Mouse (Mus musculus) fibroblast of lung, adult 2 months (primary cell): ENCODE data around the gene Rgs9.
"Not testable (repeated sequence)": the region's sequence is repeated elsewhere in the genome, so short reads cannot be mapped to it uniquely, and the experiment has no call there.

Experiments used
- DNase-seq: peaks from one replicate; pipeline ENCODE4 v3.0.0-alpha.2; 2011; ENCODE audit warnings: low read depth

The Rgs9 gene

DNA sequence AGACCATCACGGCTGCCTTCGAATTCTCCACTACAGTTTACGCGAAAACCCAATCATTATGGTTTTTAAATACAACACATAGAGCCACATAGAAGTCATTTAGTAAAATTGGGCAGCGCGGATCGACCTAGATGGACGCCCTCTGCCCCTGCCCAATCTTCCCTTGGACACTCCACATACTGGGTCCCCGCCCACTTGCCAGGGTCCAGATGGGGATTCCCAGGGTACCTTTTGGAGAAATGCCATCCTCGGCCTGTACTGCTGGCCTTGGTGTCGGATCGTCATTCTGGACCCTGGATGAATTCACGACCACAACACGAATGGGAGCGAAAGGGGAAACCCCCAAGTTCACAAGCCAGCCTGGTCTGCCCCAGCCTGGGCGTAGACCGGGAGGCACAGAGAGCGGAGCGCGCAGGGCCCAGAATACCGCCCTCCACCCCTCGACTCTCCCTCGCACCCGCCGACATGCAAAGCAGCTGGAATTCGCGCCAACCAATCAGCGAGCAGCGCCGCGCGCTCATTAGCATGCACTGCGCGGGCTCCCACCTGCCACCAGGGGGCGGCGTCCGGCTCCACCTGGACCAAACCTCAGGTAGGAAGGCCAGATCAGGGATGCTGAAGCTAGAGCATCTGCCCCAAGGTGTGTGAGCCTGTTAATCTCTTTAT, at the start of gene Rgs9:
Rgs9 (minus strand) TSS at position 420 of the 666 bp plus-strand sequence.
- peak; percentile 15 for DNase-seq

GRCm38 (mm10) chr11:109347242-109347959, 49.5 kb upstream of the Rgs9 start:
- peak; percentile 60 for DNase-seq

GRCm38 (mm10) chr11:109343991-109344599, 46.2 kb upstream of the Rgs9 start:
- DNase-seq, result peak; percentile 61

GRCm38 (mm10) chr11:109343558-109343957, 45.6 kb upstream of the Rgs9 start:
- no peak for DNase-seq

DNA sequence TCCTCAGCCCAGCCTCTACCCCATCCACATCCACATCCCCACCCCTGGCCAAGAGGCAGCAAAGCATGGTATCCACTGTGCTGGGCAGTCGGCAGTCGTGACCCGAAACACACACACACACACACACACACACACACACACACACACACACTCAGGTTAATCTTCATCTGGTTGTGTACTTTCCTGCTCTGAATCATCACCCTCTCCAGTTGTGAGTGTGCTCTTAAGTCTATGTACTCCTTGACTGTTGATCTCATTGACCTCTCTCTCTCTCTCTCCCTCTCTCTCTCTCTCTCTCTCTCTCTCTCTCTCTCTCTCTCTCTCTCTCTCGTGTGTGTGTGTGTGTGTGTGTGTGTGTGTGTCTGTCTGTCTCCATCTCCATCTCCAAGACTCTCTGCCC, 44.7 kb upstream of the Rgs9 start:
- not testable (repeated sequence) for DNase-seq

DNA sequence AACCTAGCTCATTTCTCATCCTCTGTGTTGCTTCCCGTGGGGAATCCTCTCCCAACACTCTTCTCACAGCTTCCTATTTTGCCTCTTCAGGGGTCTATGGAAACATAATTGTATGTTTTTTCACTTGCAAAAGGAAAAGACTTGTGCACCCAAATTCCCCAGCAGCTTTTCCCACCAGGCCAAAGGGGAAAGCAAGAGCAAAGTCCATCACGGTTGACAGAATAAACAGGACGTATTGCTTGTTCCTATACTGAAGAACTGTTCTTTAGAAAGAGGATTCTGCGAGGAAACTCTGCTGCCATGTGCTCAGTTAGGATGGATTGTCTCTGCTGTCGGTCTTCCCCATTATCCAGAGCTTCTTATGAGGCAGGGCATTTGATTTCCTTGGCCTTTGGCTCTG, 42.6 kb upstream of the Rgs9 start:
- no peak for DNase-seq

DNA sequence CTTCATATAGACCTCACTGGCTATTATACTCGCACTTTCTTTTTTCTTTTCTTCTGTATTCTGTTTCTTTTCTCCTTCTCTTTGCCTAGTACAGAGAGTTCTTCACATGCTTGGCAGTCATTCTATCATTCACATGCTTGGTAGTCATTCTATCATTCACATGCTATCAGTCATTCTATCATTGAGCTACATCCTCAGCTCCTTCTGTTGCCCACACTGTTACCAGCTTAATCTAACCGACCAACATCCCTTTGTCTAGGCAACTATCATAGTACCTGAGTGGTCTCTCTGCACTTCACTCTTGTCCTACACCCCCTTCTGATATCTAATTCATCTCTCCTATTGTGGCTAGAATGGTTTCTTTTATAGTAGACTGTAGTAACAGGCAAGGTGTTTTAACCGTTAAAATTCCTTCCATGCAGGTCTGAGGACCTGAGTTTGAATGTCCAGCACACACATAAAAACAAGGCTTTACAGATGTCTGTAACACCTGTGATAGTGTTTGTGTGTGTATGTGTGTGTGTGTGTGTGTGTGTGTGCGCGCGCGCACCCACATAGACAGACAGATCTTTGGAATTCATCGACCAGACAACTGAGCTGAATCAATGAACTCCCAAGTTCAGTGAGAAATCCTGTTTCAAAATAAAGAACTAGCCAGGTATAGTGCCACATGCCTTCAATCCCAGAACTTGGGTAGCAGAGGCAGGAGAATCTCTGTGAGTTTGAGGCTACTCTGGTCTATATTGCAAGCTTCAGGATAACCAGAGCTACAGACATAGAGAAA, 41.4 kb upstream of the Rgs9 start:
- no peak for DNase-seq

DNA sequence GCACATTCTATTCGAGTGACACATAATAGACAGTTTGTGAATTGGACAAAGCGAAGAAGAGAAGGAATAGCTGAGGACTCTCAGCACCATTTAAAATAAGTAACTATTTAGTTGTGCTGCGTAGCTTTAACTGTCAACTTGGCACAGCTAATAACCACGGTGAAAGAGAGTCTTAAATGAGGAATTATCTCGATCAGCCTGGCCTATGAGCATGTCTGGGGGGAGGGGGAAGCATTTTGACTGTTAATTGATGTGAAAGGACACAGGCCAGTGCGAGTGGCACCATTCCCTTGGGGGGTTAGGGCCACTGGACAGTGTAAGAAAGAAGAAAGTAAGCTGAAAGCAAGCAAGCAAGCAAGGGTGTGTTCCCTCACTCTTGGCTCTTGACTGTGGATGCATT, 38.0 kb upstream of the Rgs9 start:
- no peak for DNase-seq

DNA sequence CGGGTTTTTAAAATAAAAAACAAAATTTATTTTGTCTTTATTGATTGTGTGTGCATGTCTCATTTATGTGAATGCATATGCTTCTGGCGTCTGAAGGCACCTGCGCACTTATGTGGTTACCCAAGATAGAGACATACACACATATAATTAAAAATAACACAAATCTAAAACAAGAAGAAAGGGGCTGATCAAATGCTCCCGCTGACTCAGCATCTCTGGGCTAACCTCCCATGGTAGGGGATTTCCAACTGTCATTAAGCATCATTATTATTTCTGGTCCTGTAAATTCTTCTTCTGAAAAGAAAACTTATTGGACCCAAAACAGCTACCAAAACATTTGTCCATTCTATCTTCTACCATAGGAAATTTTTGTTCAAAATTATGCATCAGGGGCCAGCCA, 36.8 kb upstream of the Rgs9 start:
- DNase-seq, result no peak

DNA sequence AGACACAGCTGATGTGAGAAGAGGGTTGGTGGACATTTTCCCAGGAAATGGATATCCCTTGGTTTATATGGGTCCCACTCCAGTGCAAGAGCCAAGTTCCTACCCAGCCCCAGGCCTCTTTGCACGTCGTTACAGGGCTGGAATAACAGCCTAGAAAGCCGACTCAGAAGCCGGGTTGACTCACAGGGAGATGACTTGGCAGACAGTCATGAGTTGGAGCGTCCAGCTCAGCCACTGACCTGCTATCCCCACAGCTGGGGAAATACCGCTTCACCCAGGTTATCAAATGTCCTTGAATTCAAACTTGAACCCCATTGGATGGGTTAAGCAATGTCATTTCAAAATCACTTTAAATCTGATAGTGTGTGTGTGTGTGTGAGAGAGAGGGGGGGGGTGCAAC, 34.8 kb upstream of the Rgs9 start:
- DNase-seq, result peak; percentile 57

- DNase-seq, result peak; percentile 86
Observed at GRCm38 (mm10) chr11:109331424-109331824, 33.5 kb upstream of the Rgs9 start.

GRCm38 (mm10) chr11:109330706-109331393, 32.9 kb upstream of the Rgs9 start:
- DNase-seq, result no peak

DNA sequence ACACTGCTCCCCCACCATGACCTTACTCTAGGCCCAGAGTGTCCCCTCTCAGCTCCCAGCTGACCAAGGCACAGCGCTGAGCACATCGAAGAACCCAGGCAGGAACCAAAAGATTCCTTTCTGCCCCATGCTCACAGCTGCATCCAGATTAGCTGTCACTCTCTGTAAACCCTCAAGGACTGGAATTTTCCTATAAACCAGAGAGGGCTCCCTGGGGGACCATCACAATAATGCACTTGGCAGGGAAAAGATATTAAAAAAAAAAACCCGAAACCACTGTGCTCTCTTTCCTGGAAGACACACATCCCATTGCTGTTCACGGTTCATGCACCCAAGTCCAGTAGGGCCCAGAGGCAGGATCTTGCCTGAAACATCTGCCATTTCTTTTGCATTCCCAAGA, 31.4 kb upstream of the Rgs9 start:
- no peak for DNase-seq

- DNase-seq, result no peak
Observed at GRCm38 (mm10) chr11:109327952-109328351, 30.0 kb upstream of the Rgs9 start.

GRCm38 (mm10) chr11:109327381-109327780, 29.5 kb upstream of the Rgs9 start:
- no peak for DNase-seq

- DNase-seq, result no peak
Observed at GRCm38 (mm10) chr11:109326270-109326669, 28.3 kb upstream of the Rgs9 start.

DNA sequence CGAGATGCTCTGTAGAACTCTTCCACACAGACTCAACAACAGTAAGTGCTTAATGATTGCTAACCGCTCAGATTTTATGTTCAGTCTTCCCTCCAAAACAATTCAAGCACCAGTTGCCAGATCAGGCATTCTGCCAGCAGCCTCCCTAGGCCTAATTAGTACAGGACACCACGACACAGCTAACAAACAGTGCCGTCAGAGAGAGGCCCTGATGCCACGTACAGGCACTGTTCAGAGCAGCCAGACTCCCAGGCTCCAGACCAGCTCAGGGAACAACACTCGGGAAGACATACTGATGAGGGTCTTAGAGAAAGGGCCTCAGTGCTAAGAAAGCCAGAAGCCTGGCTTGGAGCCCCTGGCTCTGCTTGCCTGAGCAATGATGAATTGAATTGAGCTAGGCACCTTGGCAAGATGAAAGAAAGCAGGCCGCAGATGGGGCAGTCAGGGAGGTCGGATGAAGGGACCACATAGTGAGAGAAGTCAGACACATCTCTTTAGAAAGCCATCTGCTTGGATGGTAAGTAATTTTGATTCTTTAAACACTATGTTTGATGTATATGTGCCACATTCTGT, 22.5 kb upstream of the Rgs9 start:
- no peak for DNase-seq

DNA sequence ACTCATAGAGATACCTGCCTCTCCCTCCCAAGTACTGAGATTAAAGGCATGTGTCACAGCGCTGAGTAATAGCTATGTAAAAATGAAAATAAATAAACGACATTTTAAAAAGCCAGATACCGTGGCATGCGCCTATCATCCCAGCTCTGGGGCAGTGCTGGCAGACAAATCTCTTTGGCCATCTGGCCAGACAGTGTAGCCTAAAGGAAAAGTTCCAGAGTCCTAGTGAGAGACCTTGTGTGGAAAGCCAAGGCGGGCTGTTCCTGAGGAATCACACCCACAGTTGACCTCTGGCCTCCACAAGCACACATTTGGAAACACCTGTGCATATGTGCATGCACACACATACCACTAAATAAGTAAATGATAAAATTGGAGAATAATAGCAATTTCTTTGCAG, 22.0 kb upstream of the Rgs9 start:
- DNase-seq, result no peak

DNA sequence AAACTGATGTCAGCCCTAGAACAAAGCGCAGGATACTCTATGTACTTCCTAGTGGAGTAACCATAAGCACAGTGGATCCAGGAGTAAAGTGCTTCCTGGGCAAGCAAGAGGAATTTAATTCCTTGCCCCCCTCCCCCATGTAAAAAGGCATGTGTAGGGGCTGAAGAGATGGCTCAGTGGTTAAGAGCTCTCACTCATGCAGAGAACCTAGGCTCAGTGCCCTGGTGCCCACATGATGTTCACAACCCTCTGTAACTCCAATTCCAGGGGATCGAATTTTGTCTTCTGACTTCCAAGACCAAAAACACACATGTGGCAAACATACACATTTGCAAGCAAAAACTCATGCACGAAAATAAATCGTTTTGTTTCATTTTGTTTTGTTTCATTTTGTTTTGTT, 21.5 kb upstream of the Rgs9 start:
- DNase-seq, result no peak

DNA sequence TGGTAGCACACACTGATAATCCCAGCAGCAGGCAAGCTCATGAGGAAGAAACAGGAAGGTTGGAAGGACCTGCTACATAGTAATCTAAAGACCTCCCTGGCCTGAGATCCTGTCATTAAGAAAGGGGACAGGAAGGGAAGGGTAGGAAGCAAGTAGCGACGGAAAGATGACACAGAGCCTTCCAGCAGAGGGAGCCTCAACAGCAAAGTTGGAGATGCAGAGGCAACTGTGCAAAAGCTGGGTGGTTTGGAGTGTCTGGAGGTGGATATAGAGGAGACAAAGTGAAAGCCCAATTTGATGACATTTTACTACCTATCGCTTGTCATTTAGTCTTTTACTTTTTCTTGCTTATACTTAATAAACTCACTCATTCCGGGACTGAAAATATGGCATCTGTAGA, 19.0 kb upstream of the Rgs9 start:
- DNase-seq, result no peak

DNA sequence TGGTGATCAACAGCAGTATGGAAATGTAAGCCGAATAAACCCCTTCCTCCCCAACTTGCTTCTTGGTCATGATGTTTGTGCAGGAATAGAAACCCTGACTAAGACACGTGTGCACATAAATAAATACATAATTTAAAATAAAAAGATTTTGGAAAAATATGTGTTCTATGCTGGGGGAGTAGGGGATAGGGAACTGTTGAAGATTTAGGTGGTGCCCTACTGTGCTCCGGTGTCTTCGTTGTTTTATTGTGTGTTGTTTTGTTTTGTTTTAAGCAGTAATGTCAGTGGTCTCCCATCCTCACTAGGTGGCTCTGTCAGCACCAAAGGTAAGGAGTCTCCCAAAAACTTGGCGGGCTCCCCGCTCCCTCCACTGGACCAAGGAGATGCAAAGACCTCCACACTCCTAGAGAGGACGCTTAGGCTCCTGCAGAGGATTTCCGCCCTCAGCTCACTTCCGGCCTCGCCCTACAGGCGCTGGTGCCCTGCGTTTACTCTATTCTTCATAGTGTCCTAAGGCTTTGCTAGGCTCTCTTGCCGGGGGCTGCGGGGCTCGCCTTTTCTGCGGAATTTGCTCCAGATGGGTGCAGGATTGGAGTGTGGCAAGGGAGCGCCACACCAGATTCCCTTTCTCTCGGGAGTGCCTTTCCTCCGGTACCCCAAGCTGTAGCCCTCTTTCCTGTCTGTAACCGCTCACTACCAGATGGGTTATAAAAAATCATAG, 14.1 kb upstream of the Rgs9 start:
- DNase-seq, result peak; percentile 33
